Mouse (Mus musculus) cerebellum, postnatal 14 days (tissue): ENCODE results near the gene Gm16405.
"Not testable (repeated sequence)": the region's sequence is repeated elsewhere in the genome, so short reads cannot be mapped to it uniquely, and the experiment has no call there.

ENCODE experiments used
- DNase-seq, 2 experiments: peaks; one replicate each; pipeline ENCODE4 v3.0.0; 2021; ENCODE audit warnings: mixed read lengths in 2 of 2

Gene Gm16405

DNA sequence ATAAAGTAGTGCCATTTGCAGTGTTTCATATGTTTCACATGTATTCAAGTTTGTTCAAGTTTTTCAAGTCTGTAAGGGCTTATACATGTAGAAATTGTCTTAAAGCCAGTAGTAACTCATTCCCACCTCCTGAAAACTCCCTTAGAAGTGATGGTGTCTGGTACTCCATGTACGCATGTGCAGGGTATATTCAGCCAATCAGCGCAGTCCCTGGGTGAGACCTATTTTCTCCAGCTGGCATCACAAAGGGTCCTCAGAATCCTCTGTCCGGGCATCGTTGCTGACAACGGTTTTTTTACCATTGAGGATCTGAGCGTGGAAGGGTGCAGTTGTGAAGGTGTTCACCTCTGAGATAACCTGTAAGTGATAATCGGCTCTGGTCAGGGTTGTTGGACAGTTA is at the start of gene Gm16405:
TSS of gene Gm16405 (plus strand) at position 301 of the 400 bp plus-strand sequence.
- DNase-seq = not testable (repeated sequence)
